Mouse (Mus musculus): Measurements from ENCODE around the gene Vegfb. TPM values are rescaled to one million over a fixed set of nuclear protein-coding genes. Genes with fewer than 3 reads are reported as not detected.

The Vegfb gene
- 105 and 119 TPM in 2 replicates for polyA plus RNA-seq (2012)

DNA sequence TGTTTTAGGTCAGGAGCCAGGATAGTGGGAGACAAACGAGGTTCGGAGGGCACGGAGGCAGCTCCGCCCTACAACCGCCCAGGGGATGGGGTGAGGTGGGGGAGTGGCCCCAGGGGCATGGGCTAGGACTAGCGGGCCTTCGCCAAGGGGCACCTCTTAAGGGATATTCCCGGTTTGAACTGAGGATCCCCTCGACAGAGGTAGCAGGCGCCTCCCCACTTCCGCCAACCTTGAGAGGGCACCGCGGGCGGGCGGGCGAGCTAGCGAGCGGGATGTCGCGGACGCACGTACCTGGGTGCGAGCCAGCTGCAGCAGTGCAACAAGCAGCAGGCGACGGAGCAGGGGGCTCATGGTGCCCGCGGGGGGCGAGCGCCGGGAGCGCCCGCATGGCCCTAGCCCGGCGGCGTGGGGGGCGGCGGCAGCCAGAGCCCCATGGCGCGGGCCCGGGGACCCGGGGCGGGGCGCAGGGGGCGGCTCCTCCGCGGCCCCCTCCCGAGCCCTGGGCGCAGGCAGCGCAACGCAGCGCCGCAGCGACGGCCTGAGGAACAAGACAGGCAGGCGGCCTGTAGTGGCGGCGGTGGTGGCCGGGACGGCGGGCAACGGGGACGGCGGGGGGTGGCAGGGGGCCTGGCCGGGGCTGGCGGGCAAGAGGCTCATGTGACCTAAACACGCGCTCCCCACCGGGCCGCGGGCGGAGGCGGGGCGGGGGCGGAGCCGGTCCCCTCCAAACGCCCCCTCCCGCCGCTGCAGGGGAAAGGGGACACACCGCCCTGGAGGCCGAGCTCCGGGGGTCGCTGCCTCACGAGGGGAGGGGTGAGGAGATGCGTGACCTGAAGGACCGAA, at the start of gene Vegfb:
TSS of gene Vegfb (minus strand) at position 591 of the 843 bp plus-strand sequence.

DNA sequence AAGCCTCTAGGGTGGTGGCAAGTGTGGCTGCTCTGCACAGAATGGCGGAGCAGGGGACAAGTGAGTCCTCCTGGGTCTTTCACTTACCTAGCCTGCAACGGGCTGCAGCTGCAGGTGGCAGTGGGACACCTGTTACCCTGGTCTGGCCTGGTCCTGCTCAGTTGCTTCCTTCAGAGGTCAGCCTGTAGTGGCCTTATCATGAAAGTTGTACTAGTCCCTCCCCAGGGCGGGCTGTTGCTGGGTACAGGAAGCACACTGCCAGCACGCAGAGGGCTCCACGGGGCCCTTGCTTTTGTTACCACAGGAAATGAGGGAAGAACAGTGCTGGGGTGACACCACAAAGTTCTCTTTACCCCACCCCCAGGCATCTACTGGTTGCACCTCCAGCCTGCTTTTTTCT, 31.7 kb upstream of the Vegfb start, which contains the start of gene Fermt3:
TSS of gene Fermt3 (minus strand) at position 279 of the 400 bp plus-strand sequence.

DNA sequence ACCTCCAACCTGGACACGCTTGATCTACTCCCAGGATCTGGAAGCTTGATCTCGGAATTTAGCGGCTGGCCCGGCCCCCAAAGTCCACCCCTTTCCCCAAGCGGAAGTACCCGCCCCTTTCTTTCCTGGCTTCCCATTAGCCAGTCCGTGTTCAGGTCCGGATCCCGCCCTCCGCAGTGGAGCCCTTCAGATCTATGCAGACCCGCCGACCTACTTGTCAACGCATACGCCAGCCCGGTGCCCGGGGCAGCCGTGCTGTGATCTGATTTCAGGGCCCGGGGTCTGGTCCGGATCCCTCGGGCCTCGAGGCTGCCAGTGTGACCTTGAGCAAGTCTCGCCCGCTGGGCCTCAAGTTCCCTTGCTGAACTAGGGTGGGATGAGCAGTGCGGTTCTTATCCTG, 8.6 kb upstream of the Vegfb start, which contains the start of the genes Nudt22 and Trpt1:
TSS of gene Nudt22 (minus strand) at position 112 of the 400 bp plus-strand sequence.
TSS of gene Trpt1 (plus strand) at position 126 of the 400 bp plus-strand sequence.

DNA sequence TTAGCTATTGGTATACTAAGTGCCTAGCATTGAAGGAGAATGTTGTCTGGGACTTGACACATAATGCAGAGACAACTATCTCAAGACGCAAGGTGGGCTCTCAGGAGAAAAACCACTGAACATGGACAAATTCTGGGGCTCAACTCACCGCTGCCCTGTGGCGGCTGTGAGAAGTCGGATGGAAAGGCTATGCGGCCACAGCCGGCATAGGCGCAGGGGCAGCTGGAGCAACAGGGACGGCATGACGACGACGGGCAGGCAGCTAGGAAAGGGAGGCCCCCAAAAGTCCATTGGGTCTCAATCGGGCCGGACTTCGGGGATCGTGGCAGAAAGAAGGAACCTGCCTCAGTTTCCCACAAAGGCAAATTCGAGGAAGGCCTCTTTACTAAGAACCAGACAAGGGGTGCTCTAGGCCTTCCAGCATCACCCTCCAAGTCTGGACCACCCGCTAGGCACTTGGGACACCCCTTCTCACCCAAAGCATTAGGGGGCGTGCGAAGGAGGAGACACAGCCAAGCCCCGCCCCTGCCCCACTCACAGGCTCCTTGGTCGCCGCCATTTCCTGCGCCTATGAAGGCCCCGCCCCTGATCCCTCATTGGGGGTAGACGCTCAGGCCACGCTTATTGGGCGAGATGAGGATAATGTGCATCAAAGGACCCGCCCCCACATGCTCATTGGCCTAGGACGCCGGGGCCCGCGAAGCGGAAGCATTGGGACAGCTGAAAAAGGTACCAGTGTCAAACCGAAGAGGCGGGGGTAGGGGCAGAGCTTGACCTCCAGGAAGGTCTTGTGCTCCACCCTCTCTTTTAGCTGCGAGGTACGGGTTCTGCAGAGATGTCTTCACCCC, 4.8 kb upstream of the Vegfb start, which contains the start of gene Dnajc4:
TSS of gene Dnajc4 (minus strand) at position 562 of the 848 bp plus-strand sequence.

DNA sequence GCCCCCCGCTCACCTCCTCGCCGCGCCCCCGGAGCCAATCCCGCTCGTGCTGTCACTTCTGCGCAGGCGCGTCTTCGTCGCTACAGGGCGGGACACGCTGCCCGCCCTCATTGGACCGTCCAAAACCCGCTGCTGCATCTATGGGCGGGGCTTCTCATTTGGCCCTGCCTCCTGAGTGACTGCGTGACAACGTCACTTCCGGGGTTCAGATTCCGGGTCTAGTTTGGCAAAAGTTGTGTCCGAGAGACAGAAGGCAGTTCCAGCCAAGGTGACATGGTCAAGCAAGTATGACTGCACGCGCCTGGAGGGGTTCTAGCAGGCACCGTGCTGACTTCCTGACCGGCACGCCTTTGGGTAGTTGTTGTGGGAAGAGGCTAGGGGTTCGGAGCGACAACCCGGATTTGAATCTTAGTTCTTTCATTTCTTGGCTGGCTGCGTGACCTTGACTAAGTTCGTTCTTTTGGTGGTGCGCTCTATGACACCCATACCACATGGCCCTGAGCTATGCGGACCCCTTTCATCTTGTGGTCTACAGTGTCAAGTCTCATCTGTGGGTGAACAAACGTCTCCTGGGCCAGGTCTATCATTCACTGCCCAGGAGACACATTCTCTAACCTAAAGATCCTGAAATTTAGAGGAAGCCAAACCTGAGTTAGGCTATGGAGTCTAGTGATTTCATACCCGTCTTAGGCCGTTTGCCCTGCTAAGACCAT, 6.9 kb downstream of the Vegfb start, which contains the start of gene Fkbp2:
TSS of gene Fkbp2 (minus strand) at position 121 of the 713 bp plus-strand sequence.

DNA sequence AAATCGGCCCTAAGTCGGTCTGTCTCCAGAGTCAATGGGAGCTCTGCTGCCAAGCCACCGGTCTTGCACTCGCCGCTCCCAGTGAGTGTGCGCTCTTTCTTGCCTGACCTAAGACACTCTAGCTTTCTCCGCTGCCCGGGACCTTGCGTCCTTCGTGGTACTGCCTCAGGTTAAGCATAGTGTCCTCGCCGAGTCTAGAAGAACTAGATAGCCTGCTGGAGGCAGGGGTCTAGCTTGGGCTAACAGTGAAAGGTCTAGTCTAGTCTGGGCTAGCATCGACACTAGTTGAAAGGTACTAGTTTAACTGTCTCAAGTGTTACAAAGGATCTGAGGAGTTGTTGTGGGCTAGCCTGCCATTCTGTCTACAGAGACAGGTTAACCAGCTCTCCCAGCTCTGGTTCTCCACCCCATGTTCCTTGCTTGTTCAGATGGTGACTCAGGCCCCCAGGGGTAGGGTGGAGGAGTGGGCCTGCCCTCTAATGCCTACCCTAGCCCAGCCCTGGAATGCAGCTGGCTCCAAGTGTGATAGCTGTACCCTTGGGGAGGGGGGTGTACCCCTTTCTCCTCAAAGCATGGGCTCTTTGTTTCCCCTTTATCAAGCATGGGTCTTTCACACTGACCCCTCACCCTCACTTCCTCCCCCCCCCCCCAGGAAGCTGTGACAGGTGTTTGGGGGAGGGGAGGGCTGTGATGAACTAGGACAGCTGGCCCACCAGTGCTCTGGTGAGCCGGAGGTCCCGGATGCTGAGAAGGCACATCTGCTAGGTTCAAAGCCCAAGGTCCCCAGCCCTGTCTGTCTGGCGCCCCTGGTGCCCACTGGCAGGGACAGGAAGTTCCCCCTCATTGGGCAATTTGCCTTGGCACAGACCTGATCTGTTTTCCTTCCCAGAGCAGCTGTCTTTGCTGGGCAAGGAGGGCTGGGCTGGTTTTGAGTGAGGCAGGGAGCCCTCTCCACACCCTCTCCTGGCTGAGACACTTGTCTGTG, 11.6 kb downstream of the Vegfb start, which contains the start of gene Plcb3:
TSS of gene Plcb3 (minus strand) at position 934 of the 985 bp plus-strand sequence.

DNA sequence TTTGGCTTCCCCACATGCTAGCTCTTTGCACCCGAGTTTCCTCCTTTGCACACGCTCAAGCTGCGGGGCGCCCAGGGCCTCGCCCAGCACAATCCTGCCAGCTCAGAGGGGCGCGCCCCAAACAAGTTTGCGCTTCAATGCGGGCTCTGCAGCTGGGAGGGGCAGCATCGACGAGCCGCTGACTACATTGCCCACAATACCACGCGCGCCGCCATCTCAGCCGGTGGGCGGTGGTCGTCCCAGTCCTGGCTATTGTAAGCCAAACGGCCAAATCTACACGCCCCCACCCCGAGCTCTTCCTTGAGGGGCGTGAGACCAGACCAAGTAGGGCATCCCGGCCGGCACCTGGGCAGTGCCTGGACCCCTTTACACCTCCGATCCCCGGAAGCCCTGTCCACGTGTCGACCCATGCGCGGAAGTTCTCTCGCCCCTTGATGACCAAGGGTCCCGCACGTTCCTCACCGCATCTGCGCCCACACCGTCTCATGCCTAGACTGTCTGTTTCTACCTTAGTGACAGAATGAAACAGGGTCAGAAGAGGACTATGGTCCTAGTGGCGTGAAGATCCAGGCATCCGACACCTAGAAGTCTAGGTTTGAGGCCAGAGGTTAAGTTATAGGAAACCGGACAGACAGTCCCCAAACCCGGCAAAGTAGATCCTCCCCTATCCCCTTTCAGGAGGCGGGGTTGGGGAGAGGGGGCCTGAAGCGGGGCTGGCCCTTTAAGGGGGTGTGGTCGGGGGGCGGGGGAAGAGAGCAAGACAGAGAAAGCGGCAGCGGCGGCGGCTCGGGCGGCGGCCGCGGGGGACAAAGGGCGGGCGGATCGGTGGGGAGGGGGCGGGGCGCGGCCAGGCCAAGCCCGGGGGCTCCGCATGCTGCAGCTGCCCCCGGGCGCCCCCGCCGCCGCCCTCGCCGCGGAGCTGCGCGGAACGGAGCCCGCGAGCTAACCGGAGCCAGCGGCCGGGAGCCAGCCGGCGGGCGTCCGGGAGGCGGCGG, 12.9 kb downstream of the Vegfb start, which contains the start of gene Ppp1r14b:
TSS of gene Ppp1r14b (plus strand) at position 758 of the 995 bp plus-strand sequence.

DNA sequence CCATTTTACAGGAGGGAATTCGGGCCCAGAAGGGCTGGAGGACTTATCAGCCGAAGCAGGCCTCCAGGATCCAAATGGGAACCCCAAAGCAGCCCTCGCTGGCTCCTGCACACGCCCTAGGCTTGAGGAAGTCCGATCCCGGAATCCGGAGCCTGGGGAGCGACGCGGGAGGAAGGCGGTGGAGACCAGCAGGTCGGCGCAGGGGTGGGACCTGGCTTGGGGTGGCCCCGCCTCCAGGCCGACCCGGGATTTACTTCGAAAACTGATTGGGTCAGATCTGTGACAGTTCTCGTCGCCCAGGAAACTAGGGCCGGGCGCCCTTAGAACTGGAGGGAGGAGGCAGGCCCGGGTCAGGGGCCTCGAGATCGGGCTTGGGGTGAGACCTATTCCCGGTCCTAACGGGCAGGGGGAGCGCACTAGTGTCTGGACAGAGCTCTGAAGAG, 45.2 kb downstream of the Vegfb start, which contains the start of gene Gpr137:
TSS of gene Gpr137 (minus strand) at position 232 of the 443 bp plus-strand sequence.

DNA sequence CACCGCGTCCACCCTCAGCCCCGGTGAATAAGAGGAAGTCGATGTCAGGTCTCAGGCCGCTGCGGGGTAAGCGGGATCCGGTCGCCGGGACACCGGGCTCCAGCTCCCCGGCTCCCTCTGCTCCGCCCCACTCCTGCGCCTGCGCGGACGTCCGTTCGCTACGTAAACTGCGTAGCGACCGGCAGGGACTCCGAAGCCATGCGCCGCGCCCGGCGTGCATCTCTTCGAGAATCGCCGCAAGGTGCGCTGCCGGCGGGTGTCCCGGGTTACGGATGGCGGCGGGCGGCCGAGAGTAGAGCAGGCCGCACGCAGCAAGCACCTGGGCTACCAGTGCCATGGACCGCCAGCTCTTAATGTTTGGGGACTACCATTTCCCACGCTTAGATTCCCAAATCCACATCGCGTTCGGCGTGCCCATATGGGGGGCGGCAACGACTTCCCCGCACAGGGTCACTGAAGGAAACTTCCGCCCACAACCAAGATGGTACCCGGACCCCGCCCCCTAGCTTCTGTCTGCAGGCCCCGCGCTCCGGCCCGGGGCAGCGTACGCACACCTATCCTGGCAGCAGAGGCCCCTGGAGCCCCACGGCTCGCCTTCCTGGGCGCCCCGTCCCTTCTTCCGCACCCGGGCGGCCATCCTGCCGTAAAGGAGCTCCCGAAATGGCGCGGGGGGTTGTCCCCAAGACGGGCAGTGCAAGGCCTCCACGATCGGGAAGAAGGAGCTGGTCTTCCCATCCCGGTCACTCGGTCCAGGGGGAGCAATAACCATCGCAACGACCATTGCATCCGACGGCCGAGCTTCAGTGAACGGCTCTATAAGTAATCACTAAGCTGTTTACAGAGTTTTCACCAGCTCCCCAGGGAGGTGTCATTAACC, 45.8 kb downstream of the Vegfb start, which contains the start of gene Bad:
TSS of gene Bad (plus strand) at position 490 of the 877 bp plus-strand sequence.

DNA sequence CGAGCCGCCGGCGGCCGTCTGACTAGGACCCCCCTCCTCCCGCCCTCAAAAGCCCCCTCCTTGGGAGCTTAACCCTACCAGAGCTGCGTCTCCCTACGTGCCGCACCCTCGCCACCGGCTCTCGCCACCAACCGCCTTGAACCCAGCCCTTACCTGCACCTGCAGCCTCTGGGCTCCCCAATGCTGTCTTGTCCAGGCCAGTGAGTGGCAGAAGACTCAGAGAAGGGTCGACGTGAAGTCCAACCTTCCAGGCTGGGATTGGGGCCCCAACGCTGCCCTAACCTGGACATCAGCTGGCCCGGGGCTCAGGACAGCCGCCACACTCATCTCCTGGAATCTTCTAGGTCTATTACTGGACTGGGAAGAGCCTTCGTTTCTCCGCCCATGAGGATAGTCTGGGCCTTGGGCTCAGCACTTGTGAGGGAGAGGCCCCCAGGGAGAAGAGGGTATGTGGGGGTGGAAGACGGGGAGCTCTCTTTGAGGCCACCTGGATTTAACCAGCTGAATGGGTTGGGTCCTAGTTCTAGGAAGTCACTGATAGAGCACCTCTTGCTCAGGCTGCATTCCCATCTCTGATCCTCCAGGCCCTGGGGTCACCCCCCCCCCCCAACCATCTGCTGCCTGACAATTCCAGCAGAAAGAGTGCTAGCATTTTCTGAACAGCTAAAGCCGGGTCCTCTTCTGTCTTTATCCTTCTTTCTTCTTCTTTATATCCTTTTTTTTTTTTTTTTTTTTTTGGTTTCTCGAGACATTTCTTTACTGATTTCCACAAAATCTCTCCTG, 53.1 kb downstream of the Vegfb start, which contains the start of gene Kcnk4:
TSS of gene Kcnk4 (minus strand) at position 321 of the 783 bp plus-strand sequence.

Other genes with a start within 250 kb of the Vegfb start
- gene Rps6ka4, start 147.0 kb downstream of the Vegfb start, polyA plus RNA-seq (2012) = 33.4 and 34.4 TPM in 2 replicates
- gene Ccdc88b, start 129.4 kb downstream of the Vegfb start, polyA plus RNA-seq (2012) = 90.5 and 124 TPM in 2 replicates
- gene Trmt112, start 78.0 kb downstream of the Vegfb start, polyA plus RNA-seq (2012) = 198 and 202 TPM in 2 replicates
- gene Prdx5, start 77.5 kb downstream of the Vegfb start, polyA plus RNA-seq (2012) = 539 and 682 TPM in 2 replicates
- gene Esrra, start 65.8 kb downstream of the Vegfb start, polyA plus RNA-seq (2012) = 55.6 and 62.2 TPM in 2 replicates
- gene Catsperz, start 62.3 kb downstream of the Vegfb start, polyA plus RNA-seq (2012) = 0.43 TPM in 1 of 2 replicates, not detected in the other
- 0.02 TPM in 2 replicates for gene Kcnk4, start 53.1 kb downstream of the Vegfb start, polyA plus RNA-seq (2012)
- gene Bad, start 45.8 kb downstream of the Vegfb start, polyA plus RNA-seq (2012) = 87.8 and 89.7 TPM in 2 replicates
- 59.4 and 67.4 TPM in 2 replicates for gene Gpr137, start 45.2 kb downstream of the Vegfb start, polyA plus RNA-seq (2012)
- gene Ppp1r14b, start 12.7 kb downstream of the Vegfb start, polyA plus RNA-seq (2012) = 492 and 511 TPM in 2 replicates
- gene Plcb3, start 11.2 kb downstream of the Vegfb start, polyA plus RNA-seq (2012) = 25.3 and 36.0 TPM in 2 replicates
- gene Fkbp2, start 7.2 kb downstream of the Vegfb start, polyA plus RNA-seq (2012) = 373 and 400 TPM in 2 replicates
- gene Dnajc4, start 4.9 kb upstream of the Vegfb start, polyA plus RNA-seq (2012) = 18.0 and 21.8 TPM in 2 replicates
- gene Nudt22, start 8.5 kb upstream of the Vegfb start, polyA plus RNA-seq (2012) = 14.0 and 16.0 TPM in 2 replicates
- 1.1 and 1.7 TPM in 2 replicates for gene Trpt1, start 8.5 kb upstream of the Vegfb start, polyA plus RNA-seq (2012)
- gene Fermt3, start 31.8 kb upstream of the Vegfb start, polyA plus RNA-seq (2012) = 645 and 679 TPM in 2 replicates
- 123 and 137 TPM in 2 replicates for gene Stip1, start 52.3 kb upstream of the Vegfb start, polyA plus RNA-seq (2012)
- gene Macrod1, start 69.2 kb upstream of the Vegfb start, polyA plus RNA-seq (2012) = 87.5 and 120 TPM in 2 replicates
- gene Flrt1, start 118.1 kb upstream of the Vegfb start, polyA plus RNA-seq (2012) = 0.02 TPM in 1 of 2 replicates, not detected in the other
- gene Otub1, start 218.7 kb upstream of the Vegfb start, polyA plus RNA-seq (2012) = 113 and 121 TPM in 2 replicates
- gene Cox8a, start 230.0 kb upstream of the Vegfb start, polyA plus RNA-seq (2012) = 338 and 372 TPM in 2 replicates

Measured in megakaryocyte-erythroid progenitor cell, adult 5 weeks (primary cell).